In genomic region chr6:146282061-146282659, GRCm38 (mm10) we compare ENCODE assay signal across 11 mouse cellular contexts.
DNase-seq lines count a peak whose midpoint lies in the region; ATAC-seq and TF ChIP-seq lines count a peak whose summit lies in the region.
"Had no signal": no experiment of that assay in that cellular context is flagged by ENCODE, and none has a peak within 500 bp of the region (broad histone marks: within the 10 kb centered on the region; RNA-seq: fewer than 3 reads in every experiment).

No protein-coding gene starts in this region.

- H3K27me3 ChIP-seq in midbrain, embryonic 11.5 days (ENCODE audit: control insufficient read depth, insufficient read depth, low read length) = no peaks in the 10 kb centered on the region
- no peaks in the 10 kb centered on the region for H3K27me3 ChIP-seq in midbrain, embryonic 13.5 days
- H3K27me3 ChIP-seq in forebrain, embryonic 14.5 days (replicated peaks; ENCODE audit: control insufficient read depth, insufficient read depth, low read length) = no peaks in the 10 kb centered on the region
- no peaks in the 10 kb centered on the region for H3K27me3 ChIP-seq in kidney, adult 2 months (replicated peaks; ENCODE audit: control insufficient read depth, insufficient read depth, low read length)
- H3K27me3 ChIP-seq in liver, embryonic 12.5 days (replicated peaks) = no peaks in the 10 kb centered on the region
- H3K27me3 ChIP-seq: embryonic facial prominence, embryonic 12.5 days; limb, embryonic 13.5 days; neural tube, embryonic 12.5 days had no signal

- no peak for TF ChIP-seq POLR2A in kidney, adult 2 months (IDR thresholded peaks at IDR 0.05; ENCODE audit: low read depth, low read length)

- ATAC-seq in midbrain, embryonic 11.5 days (ENCODE audit: low FRiP score) = no peak
- no peak for ATAC-seq in midbrain, embryonic 13.5 days
- ATAC-seq in forebrain, embryonic 14.5 days = peak; percentile 91
- ATAC-seq in liver, embryonic 12.5 days = no peak

- H3K27ac ChIP-seq in midbrain, embryonic 11.5 days (ENCODE audit: low read depth, low read length) = no peak overlapping the region
- no peak overlapping the region for H3K27ac ChIP-seq in midbrain, embryonic 13.5 days
- no peak overlapping the region for H3K27ac ChIP-seq in forebrain, embryonic 14.5 days (ENCODE audit: low read depth, low read length)
- H3K27ac ChIP-seq in kidney, adult 2 months (ENCODE audit: insufficient read depth, low read depth, low read length) = no peak overlapping the region
- no peak overlapping the region for H3K27ac ChIP-seq in liver, embryonic 12.5 days
- H3K27ac ChIP-seq: embryonic facial prominence, embryonic 12.5 days; limb, embryonic 13.5 days; neural tube, embryonic 12.5 days had no signal

- no peaks in the 10 kb centered on the region for H3K36me3 ChIP-seq in midbrain, embryonic 11.5 days (ENCODE audit: control insufficient read depth, insufficient read depth, low read length)
- no peaks in the 10 kb centered on the region for H3K36me3 ChIP-seq in midbrain, embryonic 13.5 days
- H3K36me3 ChIP-seq in forebrain, embryonic 14.5 days (ENCODE audit: control insufficient read depth, insufficient read depth, low read length) = no peaks in the 10 kb centered on the region
- no peaks in the 10 kb centered on the region for H3K36me3 ChIP-seq in kidney, adult 2 months (ENCODE audit: control insufficient read depth, insufficient read depth, low read length)
- no peaks in the 10 kb centered on the region for H3K36me3 ChIP-seq in liver, embryonic 12.5 days
- H3K36me3 ChIP-seq: embryonic facial prominence, embryonic 12.5 days; limb, embryonic 13.5 days; neural tube, embryonic 12.5 days had no signal

- H3K4me1 ChIP-seq in midbrain, embryonic 11.5 days (ENCODE audit: control insufficient read depth, insufficient read depth, low read length) = no peaks in the 10 kb centered on the region
- H3K4me1 ChIP-seq in midbrain, embryonic 13.5 days (replicated peaks) = no peaks in the 10 kb centered on the region
- H3K4me1 ChIP-seq in forebrain, embryonic 14.5 days (ENCODE audit: control insufficient read depth, insufficient read depth, low read length) = no peaks in the 10 kb centered on the region
- no peaks in the 10 kb centered on the region for H3K4me1 ChIP-seq in kidney, adult 2 months (ENCODE audit: control insufficient read depth, insufficient read depth, low read length)
- H3K4me1 ChIP-seq in liver, embryonic 12.5 days = no peaks in the 10 kb centered on the region
- H3K4me1 ChIP-seq: embryonic facial prominence, embryonic 12.5 days; neural tube, embryonic 12.5 days had no signal

- H3K9me3 ChIP-seq in midbrain, embryonic 11.5 days (ENCODE audit: control insufficient read depth, low read length) = no peaks in the 10 kb centered on the region
- no peaks in the 10 kb centered on the region for H3K9me3 ChIP-seq in midbrain, embryonic 13.5 days
- H3K9me3 ChIP-seq in forebrain, embryonic 14.5 days (replicated peaks; ENCODE audit: control insufficient read depth, low read length) = no peaks in the 10 kb centered on the region
- no peaks in the 10 kb centered on the region for H3K9me3 ChIP-seq in liver, embryonic 12.5 days (replicated peaks)
- H3K9me3 ChIP-seq: embryonic facial prominence, embryonic 12.5 days; limb, embryonic 13.5 days; neural tube, embryonic 12.5 days had no signal

- no peak overlapping the region for H3K4me2 ChIP-seq in midbrain, embryonic 11.5 days
- no peak overlapping the region for H3K4me2 ChIP-seq in midbrain, embryonic 13.5 days (replicated peaks)
- no peak overlapping the region for H3K4me2 ChIP-seq in forebrain, embryonic 14.5 days (ENCODE audit: low read length)
- H3K4me2 ChIP-seq in liver, embryonic 12.5 days = no peak overlapping the region
- H3K4me2 ChIP-seq: embryonic facial prominence, embryonic 12.5 days; limb, embryonic 13.5 days; neural tube, embryonic 12.5 days had no signal

- 86% methylated on average over 7 of the region's 7 CpGs for WGBS in midbrain, embryonic 11.5 days
- WGBS in midbrain, embryonic 13.5 days = 77% methylated on average over 7 of the region's 7 CpGs
- 61% methylated on average over 7 of the region's 7 CpGs for WGBS in forebrain, embryonic 14.5 days
- WGBS in kidney, adult 2 months = 86% methylated on average over 7 of the region's 7 CpGs
- WGBS in liver, embryonic 12.5 days (ENCODE audit: insufficient replicate concordance) = 74% methylated on average over 7 of the region's 7 CpGs

- H3K4me3 ChIP-seq in midbrain, embryonic 11.5 days (ENCODE audit: low read depth, low read length) = no peak overlapping the region
- no peak overlapping the region for H3K4me3 ChIP-seq in midbrain, embryonic 13.5 days (replicated peaks)
- H3K4me3 ChIP-seq in forebrain, embryonic 14.5 days (ENCODE audit: low read depth, low read length) = no peak overlapping the region
- H3K4me3 ChIP-seq in kidney, adult 2 months (ENCODE audit: insufficient read depth, low read depth, low read length) = no peak overlapping the region
- H3K4me3 ChIP-seq in liver, embryonic 12.5 days = no peak overlapping the region
- H3K4me3 ChIP-seq: embryonic facial prominence, embryonic 12.5 days; limb, embryonic 13.5 days; neural tube, embryonic 12.5 days had no signal

- TF ChIP-seq CTCF in kidney, adult 2 months (conservative IDR thresholded peaks at IDR 0.05; ENCODE audit: insufficient read depth, insufficient read length, low read depth, low read length) = no peak

- H3K9ac ChIP-seq in midbrain, embryonic 11.5 days (ENCODE audit: low read length) = no peak overlapping the region
- H3K9ac ChIP-seq in midbrain, embryonic 13.5 days (replicated peaks) = no peak overlapping the region
- no peak overlapping the region for H3K9ac ChIP-seq in forebrain, embryonic 14.5 days (ENCODE audit: low read length)
- H3K9ac ChIP-seq in liver, embryonic 12.5 days = no peak overlapping the region
- H3K9ac ChIP-seq: embryonic facial prominence, embryonic 12.5 days; limb, embryonic 13.5 days; neural tube, embryonic 12.5 days had no signal

- DNase-seq in midbrain, embryonic 11.5 days (ENCODE audit: low spot score, missing footprints) = peak; percentile 61
- peak; percentile 87 for DNase-seq in forebrain, embryonic 14.5 days (ENCODE audit: low spot score)
- DNase-seq in layer of hippocampus, postnatal 36 days = peak; percentile 64 to 66
- DNase-seq in adrenal gland, postnatal 14 days = no peak
- no peak for DNase-seq in kidney, adult 2 months
- DNase-seq: lung, postnatal 4 days had no signal

Comparison
In these comparisons a context has a peak if more than half of its experiments do, and no peak if none do; other contexts are left out.
1. DNase-seq: peak in midbrain, embryonic 11.5 days (single experiment), forebrain, embryonic 14.5 days (single experiment) and layer of hippocampus, postnatal 36 days (2 of 2); none in adrenal gland, postnatal 14 days (single experiment) and kidney, adult 2 months (single experiment).